Mouse (Mus musculus) hindlimb bud, embryonic 11.5 days (tissue): ENCODE results near the gene Gm10273.

ENCODE experiments used
- DNase-seq: peaks from one replicate; pipeline ENCODE4 v3.0.0-alpha.2; 2012; ENCODE audit warnings: low read depth, low spot score; ENCODE audit errors: extremely low spot score

Gm10273 gene

DNA sequence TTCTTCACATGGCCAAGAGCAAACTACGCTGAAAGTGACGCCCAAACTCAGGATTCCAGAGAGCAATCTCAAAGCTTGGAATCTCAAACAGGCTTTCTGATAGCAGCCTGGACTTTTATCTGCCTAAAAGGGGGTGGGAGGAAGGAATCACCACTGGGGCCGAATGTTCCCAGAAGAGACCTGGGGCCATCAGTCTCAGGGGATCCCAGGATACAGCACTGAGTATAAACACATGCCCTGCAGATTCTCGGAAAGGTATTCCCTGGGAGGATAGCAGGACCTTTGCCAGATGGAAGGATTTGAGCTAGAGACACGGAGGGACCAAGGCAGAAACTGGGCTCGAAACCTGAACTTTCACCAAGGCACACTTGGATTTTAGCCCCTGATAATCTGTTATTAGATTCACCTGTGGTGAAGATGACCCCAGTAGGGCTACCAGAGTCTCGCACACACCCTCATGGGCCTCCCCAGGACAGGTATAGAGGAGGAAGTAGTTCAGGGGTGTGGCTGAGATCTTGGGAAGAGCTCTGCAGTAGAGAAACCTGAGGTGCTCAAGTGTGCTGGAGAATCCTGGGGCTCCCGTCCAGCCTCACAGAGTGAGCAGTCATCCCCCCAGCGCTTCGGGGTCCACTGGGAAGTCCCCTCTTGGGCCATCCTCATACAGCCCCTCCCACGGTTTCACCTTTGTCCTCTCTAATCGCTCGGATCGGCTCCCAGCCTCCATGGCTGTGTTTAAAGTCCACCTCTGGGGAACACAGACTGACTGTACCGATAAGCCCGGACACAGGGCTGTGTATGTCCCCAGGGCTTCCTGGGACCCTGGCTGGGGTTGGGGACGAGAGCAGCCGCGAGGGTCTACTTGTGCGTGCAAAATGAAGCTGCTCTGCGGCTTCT is 7.7 kb downstream of the Gm10273 start, which contains the start of gene Pla2g12b:
Pla2g12b (plus strand) TSS at position 762 of the 894 bp plus-strand sequence.
- no peak for DNase-seq

DNA sequence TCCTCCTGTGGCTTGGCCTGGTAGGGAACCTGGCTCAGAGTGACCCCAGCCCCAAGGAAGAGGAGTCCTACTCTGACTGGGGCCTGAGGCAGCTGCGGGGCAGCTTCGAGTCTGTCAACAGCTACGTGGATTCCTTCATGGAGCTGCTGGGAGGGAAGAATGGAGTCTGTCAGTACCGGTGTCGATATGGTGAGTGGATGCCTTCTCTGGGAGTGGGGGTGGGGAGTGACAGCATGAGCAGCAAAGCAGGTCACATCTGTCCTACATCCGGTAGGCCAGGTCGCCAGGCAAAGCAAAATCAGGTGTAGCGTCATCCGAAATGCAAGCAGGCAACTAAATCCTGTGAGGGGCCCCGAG is 8.3 kb downstream of the Gm10273 start:
- DNase-seq, result no peak

DNA sequence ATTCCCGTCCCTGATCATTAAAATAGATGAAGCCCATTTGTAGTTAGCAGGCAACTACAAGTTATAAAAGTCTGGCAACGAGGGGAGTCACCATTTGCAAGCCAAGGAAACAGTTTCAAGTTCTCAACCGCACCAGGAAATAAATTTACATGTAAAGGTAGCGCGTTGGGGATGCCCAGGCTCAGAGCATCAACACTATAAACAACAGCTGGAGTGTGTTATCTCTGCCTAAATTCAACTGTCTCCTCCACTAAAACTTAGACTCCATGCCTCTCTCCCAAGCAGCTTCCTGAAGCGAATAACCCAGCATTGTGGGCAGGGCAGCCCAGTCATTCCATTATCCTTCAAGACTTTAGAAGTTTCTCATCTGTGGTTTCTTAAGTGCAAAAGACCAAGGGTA is 13.1 kb downstream of the Gm10273 start:
- DNase-seq, result no peak

DNA sequence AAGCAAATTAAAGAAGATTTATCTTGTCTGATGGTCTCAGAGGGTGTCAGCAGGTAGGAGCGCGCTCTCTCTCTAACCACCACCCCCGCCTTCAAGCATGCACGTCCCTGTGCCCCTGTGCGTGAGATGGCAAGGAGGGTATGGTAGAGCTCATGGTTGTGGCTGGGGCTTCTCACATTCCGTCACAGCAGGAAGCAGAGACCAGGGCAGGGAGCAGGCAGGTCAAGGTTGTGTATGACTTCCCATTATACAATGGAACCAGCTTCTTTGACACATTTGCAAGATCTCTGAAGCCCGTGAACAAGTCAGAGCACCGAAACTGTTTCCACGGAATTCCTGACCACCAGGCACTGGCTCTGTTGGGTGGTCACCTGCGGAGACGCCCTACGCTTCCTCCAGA is 14.8 kb downstream of the Gm10273 start:
- no peak for DNase-seq

DNA sequence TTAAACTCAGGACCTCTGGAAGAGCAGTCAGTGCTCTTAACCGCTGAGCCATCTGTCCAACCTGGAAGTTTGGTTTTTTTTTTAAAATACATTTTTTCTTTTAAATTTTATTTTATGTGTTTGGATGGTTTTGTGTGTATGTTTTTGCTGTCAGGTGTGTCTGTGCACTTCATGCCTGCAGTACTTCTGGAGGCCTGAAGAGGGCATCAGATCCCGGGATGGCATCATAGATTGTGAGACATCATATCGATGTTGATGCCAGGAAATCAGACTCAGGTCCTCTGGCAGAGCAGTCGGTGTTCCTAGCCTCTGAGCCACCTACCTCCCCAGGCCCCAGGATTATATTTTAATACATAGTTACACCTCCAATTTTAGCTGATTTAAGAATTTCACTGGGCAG is 18.3 kb downstream of the Gm10273 start:
- DNase-seq, result no peak

DNA sequence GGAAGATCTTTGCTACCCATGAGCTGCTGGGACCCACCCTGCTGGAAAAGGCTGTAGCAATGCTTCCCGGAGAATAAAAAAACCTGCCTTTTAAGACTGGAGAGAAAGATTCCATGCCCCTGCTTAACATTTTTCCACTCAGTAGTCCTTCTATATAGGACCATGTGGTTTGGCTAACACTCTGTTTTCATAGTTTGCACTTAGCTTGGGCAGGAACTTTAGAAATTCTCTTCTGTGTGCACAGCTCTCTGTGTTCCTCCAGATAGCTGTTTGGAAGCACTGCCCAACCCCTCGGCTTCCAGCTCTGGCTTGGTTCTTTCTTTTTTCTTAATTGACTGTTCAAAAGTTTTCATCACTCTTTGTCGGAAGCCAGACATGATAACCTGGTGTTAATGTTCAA is 21.2 kb downstream of the Gm10273 start:
- no peak for DNase-seq

DNA sequence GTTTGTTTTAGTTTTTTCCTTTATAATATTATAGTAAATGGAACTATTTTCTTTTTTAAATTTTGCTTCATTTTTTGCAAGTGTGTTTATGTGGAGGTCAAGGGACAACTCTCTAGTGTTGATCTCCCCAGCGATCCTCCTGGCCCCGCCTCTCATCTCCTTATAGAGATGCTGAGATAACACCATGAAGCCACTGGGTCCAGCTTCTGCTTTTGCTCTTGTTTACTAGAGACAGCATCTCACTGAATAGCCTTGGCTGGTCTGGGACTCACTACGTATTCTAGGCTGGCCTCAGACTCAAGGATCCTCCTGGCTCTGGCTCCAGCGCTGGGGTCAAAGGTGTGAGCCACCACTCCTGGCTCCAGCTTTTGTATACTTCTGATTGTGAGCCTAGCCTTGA is 24.1 kb downstream of the Gm10273 start:
- no peak for DNase-seq

DNA sequence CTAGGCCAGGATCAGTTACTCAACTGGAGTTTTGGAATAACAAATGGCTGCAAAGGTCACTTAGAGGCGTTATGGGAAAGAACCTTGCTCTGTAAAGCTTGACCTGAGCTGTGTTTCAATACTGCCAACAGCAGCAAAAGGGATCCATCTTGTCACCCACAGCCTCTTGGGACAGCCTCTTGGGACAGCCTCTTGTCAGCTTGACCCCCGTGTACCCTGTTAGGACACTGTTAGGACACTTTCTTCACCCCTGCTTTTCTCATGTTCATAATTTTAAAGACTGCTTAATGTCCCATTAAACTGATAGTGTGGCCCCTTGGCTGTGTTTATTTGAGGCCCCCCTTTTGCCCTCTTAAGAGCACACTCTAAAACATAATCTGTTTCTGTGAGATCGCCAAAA is 29.0 kb downstream of the Gm10273 start:
- no peak for DNase-seq

DNA sequence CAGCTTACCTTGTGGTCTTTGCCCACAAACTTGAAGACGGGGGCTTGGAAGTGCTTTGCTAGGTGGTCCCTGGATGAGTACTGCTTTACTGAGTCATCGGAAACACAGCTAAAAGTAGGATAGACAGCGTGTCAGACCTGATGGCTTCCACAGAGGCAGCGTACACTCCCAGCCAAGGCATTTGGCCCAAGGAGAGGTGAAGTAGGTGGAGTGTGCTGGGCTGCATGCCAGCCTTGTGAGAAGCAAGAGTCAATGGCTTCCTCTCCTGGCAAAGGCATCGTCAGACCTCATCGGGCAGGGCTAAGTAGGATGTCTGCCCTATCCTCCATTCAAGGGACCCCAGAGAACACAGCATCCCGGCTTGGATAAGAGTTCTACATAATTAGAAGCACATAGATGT is 29.9 kb downstream of the Gm10273 start:
- no peak for DNase-seq

DNA sequence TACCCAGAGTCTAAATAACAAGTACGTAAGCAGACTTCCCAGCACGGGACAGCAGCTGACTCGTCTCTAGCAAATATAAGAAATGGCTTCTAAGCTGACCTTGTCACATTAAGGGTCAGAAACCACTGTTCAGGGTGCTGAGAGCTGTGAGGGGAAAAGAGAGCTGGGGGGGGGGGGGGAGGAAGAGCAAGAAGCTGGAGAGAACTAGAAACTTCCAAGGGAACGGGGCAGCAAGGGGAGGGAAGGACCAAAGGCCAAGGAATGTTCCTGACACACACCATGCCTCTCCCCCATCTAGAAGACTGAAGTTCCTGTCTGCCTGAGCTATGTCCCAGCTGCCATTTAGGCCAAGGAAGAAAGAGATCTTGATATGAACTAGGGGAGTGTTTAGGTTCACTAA is 30.9 kb downstream of the Gm10273 start:
- DNase-seq, result no peak

DNA sequence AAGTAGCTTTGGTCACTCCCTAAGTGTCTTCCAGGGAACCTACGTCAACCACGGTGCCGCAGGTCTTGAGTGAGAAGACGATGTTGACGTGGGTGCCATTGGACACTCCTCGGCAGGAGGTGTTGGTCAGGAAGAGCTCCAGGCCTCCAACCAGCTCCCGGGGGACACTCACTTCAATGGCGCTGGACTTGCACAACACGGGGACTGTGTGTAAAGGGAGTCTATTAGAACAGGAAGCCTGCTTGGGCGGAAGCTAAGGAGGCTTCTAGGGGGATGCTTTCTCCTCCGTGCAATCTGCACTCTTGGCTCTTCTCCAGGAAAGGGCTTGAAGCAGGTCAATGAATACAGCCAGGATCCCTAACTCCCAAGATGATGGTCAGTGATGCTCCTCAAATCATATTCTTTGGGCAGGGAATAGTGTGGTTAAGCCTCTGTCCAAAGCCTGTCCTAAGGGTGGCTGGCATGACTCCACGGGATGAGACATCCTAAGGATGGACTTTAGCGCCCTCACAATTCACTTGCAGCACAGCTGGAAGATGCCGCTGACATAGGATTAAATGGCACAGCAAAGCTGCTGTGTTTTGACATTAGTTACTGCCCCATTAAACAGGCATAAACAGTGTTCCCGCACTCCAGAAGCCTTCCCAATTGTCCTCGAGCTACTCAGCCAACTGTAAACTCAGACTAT is 34.2 kb downstream of the Gm10273 start:
- no peak for DNase-seq

DNA sequence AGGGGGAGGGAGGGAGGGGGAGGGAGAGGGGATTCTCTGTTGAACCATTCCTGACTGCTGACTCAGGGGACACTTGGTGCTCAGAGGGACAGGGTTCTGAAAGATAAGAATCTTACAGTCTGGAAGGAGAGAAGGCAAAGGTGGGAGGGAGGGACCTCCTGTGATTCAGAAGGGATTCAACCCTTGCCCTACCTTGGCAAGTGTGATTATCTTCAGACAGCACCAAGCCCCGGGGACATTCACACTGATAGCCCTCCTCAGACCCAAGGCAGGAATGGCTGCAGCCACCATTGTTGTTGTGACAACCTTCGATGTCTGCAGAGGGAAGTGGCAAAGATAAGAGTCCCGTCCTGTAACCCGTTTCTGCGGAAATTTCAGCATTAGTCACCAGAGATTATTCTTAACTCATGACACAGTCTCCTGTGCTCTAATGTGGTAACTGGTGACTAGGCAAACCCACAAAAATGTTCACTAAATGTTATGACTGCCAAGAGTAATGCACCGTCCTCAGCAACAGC is 35.3 kb downstream of the Gm10273 start:
- DNase-seq, result no peak

DNA sequence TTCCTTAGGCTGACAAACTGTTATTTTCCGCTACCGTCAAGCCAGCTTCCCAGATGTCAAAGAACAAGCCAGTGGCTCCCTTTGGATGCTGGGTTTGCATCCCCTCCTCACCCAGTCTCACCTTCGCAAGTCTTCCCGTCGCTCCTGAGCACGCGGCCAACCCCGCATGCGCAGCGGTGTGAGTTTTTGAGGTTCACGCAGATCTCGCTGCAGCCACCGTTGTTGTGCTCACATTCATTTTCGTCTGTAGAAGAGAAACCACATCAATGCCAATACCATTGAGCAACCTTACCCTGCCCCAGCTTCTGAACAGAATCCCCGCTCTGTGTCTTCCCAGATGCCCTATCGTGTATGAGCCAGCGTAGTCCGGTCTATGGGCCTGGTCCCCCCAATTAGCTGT is 40.3 kb downstream of the Gm10273 start:
- no peak for DNase-seq

DNA sequence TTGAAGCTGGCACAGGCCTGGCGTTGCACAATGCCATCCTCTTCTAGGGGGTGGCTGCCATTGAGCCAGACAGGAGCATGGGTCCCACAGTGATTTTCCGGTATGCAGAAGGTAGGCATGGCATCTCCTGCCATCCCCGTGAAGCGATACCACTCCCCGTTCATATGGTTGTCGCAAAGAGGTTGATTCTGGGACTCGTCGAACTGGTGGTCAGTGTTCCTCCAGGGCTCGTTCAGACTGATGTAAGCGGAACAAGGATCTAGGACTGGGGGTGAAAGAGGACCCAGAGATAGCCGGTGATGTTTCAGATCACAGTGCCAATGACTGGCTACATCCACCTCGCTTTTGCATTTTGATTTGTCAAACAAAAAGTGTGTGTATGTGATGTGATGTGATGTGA is 43.2 kb downstream of the Gm10273 start:
- DNase-seq, result no peak

DNA sequence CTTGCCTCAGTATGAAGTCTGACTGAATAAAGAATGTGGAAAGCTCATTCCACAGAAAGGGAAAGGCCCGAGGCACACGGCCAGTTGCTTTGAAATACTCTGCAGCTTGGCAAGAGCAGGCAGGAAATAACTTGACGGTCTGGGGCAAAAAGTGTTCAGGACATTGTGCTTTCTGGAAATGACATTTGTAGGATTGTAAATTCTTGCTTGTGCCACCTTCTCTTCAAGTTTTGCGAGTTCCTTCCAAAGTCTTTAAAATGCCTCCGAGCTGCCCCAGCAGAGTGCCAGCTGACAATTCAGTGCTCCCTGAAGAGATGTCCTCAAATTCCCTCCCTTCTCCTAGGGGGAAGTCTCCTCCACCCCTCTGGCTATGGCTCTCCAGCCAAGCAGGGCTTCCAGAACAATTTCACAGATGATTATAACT is 44.1 kb downstream of the Gm10273 start:
- no peak for DNase-seq

DNA sequence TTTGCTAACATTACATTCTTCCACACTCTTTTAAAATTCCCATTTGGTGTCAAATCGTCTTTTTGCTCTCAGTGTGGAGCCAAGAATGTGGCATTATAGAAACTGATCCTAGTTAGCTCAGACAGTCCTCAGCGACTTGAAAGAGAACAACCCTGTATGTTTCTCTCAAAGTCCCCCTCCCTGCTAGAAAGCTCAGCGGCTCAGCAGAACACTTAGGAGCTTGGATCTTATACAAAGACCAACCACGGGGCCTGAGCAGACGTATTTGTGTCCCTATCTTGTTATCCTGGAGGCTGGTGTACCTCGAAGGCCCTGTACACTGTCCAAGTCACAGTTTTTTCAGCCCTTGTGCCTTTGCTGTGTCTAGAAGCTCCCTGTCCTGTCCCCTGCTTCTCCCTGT is 44.7 kb downstream of the Gm10273 start:
- DNase-seq, result no peak

DNA sequence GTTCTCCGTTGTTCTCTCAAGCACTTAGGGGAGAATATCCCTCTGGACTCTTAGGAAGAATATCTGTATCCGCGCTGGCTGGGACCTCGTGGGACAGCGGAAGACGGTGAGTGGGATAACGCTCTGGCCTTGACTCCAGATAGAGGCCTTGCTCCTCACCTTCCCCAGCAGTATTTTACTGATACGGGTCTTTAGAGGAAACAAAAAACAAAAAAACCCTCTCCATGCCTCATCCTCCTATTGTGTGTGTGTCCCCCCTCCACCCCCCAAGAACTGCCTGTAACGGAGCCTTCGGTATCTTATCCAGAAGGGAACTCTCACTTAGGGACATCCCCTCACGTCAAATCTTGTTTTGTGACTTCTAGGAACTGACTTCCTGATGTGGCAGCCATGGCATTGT is 46.3 kb downstream of the Gm10273 start, which contains the start of gene Oit3:
Oit3 (minus strand) TSS at position 44 of the 400 bp plus-strand sequence.
- no peak for DNase-seq

DNA sequence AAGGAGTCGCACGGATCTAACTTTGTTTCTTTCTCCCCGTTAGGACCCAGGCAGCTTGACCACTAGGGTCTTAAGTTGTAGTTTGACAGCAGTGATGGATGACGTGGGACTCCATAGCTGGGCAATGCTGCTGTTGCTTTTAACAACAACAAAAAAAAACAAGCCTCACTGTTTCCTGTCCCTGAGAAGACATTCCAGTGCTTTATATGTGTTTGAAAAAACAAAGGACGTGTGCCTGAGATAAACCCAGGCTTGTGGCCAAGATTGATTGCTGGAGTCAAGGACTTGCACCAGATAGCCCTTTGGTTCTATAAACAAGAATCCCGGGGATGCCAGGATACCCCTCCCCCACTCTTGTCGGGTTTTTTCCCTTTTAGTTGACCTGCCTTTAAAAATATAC is 47.8 kb downstream of the Gm10273 start:
- DNase-seq, result no peak

DNA sequence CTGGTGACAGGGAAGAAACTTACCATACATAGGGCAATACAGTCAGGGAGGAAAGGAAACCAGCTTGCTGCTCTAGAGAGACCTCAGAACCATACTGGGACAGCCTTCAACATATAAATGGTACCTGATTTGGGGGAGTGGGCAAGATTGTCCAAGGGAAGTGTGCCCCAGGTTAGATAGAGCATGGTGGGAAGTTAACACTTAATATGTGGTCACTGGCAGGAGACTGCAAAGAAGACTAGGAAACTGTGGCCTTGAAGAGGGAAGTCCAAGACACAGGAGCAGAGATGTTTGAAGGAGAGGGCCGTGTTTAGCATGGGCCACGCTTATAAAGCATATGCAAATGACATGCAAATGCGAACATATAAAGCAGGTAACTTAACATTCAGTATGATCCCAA is 48.7 kb downstream of the Gm10273 start:
- no peak for DNase-seq

DNA sequence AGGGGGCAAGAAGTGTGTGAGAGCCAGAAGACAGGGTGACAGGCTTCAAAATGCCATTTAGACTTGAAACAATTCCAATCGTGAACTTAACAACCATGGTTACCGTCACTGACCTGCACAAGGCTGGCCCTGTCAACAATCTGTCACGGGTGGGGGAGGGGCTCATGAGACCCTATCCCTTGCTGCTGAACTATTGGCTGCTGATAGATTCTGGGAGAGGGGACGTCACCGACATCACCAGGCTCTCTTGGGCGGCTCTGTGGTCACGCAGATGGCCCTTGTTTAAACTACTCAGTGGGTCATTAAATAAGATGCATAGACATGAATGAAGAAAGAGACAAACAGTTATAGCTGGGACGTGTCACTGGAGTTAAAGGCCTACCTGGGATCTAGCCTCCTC is 49.2 kb downstream of the Gm10273 start:
- no peak for DNase-seq
